Mouse (Mus musculus) left cerebral cortex, postnatal 14 days (tissue): ENCODE measurements around the gene Gm10985. TPM values are rescaled to one million over a fixed set of nuclear protein-coding genes. Genes with fewer than 3 reads are reported as not detected.

Source experiments
- total RNA-seq, 2 experiments: library from RNA; stranded (reverse); gene quantifications; 2 replicates each; pipeline ENCODE4 v1.2.3; 2021

Gm10985 gene
- total RNA-seq, 2 experiments from 2014 or later, result not detected

Other genes with a start within 250 kb of the Gm10985 start
- gene Frem2, start 187.7 kb upstream of the Gm10985 start, total RNA-seq, result 1 to 10 TPM; 2.3 to 2.7 TPM
- gene Ufm1, start 18.7 kb downstream of the Gm10985 start, total RNA-seq, result 10 to 100 TPM; 84.3 to 90.8 TPM